Mouse (Mus musculus): ENCODE results near the gene Ly9. TPM values are rescaled to one million over a fixed set of nuclear protein-coding genes. Genes with fewer than 3 reads are reported as not detected.

Ly9 gene
- polyA plus RNA-seq, 1 experiment from 2014 or later: 0.84 TPM

DNA sequence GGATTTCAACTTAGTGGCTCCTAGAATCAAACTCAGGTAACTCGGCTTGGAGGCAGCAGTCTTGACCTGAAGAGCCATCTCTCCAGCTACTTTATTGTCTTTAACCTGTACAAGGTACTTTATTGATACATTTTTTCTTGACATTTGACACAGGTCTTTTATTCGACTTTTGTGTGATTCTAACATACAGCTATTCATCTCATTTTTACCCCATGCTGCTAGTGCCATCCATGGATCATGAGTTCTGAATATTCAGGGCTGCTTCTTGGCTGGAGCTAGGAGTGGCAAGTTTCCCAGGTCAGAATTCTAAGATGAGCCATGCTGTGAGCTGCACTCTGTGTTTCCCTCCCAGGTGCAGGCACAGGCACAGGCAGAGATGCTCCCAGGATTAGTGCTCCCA lies 55.0 kb downstream of the Ly9 start:
- 71% methylated on average over 2 of the region's 2 CpGs for WGBS
- Histone ChIP-seq H3K9me3 (replicated peaks; ENCODE audit: control insufficient read depth, low read length) (no peaks in the 10 kb centered on the region), H3K4me2 (ENCODE audit: low read depth, low read length) (no peak overlapping the region), H3K4me3 (replicated peaks; ENCODE audit: low read length) (no peak overlapping the region), H3K9ac (ENCODE audit: low read length) (no peak overlapping the region), H3K4me1 (ENCODE audit: control insufficient read depth, insufficient read depth, low read length) (no peaks in the 10 kb centered on the region), H3K27me3 (ENCODE audit: control insufficient read depth, insufficient read depth, low read length) (no peaks in the 10 kb centered on the region), H3K27ac (ENCODE audit: low read length) (no peak overlapping the region), H3K36me3 (ENCODE audit: control insufficient read depth, insufficient read depth, low read length) (no peaks in the 10 kb centered on the region)
- ATAC-seq (ENCODE audit: insufficient read depth, low FRiP score): 0 out of 2 replicates have a peak, but pooled peaks have one; percentile 25

- no peak for ATAC-seq (ENCODE audit: insufficient read depth, low FRiP score)
- Histone ChIP-seq H3K4me1 (ENCODE audit: control insufficient read depth, insufficient read depth, low read length) (no peaks in the 10 kb centered on the region), H3K27ac (ENCODE audit: low read length) (no peak overlapping the region), H3K36me3 (ENCODE audit: control insufficient read depth, insufficient read depth, low read length) (no peaks in the 10 kb centered on the region), H3K9ac (ENCODE audit: low read length) (no peak overlapping the region), H3K9me3 (replicated peaks; ENCODE audit: control insufficient read depth, low read length) (no peaks in the 10 kb centered on the region), H3K4me2 (ENCODE audit: low read depth, low read length) (no peak overlapping the region), H3K27me3 (ENCODE audit: control insufficient read depth, insufficient read depth, low read length) (no peaks in the 10 kb centered on the region), H3K4me3 (replicated peaks; ENCODE audit: low read length) (no peak overlapping the region)
- WGBS: 71% methylated on average over 7 of the region's 7 CpGs
Measured at GRCm38 (mm10) chr1:171551326-171551725, 55.9 kb downstream of the Ly9 start.

GRCm38 (mm10) chr1:171540694-171541093 lies 66.5 kb downstream of the Ly9 start:
- Histone ChIP-seq H3K27me3 (ENCODE audit: control insufficient read depth, insufficient read depth, low read length) (no peaks in the 10 kb centered on the region), H3K4me3 (replicated peaks; ENCODE audit: low read length) (no peak overlapping the region), H3K27ac (ENCODE audit: low read length) (no peak overlapping the region), H3K36me3 (ENCODE audit: control insufficient read depth, insufficient read depth, low read length) (no peaks in the 10 kb centered on the region), H3K4me1 (ENCODE audit: control insufficient read depth, insufficient read depth, low read length) (no peaks in the 10 kb centered on the region), H3K9me3 (replicated peaks; ENCODE audit: control insufficient read depth, low read length) (0 out of 2 replicates have a peak, but pooled peaks cover 5% of the 10 kb centered on the region), H3K4me2 (ENCODE audit: low read depth, low read length) (no peak overlapping the region), H3K9ac (ENCODE audit: low read length) (no peak overlapping the region)
- WGBS: 69% methylated on average over 1 of the region's 1 CpGs
- ATAC-seq (ENCODE audit: insufficient read depth, low FRiP score): no peak

Small RNA genes lying within 50 kb of the gene (microRNA-seq; reads per million reads assigned to microRNA genes)
- gene Mir7683: not detected

Other genes with a start within 250 kb of the Ly9 start
- gene Klhdc9, start 246.6 kb downstream of the Ly9 start, polyA plus RNA-seq (2015; fragmentation: Nextera tagmentation; extraction: Ambion mirVana): 0.76 and 1.3 TPM in 2 replicates
- gene Nectin4, start 237.3 kb downstream of the Ly9 start, polyA plus RNA-seq (2015; fragmentation: Nextera tagmentation; extraction: Ambion mirVana): 42.8 and 62.7 TPM in 2 replicates
- 2.9 and 3.8 TPM in 2 replicates for gene Arhgap30, start 218.5 kb downstream of the Ly9 start, polyA plus RNA-seq (2015; fragmentation: Nextera tagmentation; extraction: Ambion mirVana)
- 63.4 and 64.7 TPM in 2 replicates for gene Usf1, start 196.1 kb downstream of the Ly9 start, polyA plus RNA-seq (2015; fragmentation: Nextera tagmentation; extraction: Ambion mirVana)
- gene Tstd1, start 188.5 kb downstream of the Ly9 start, polyA plus RNA-seq (2015; fragmentation: Nextera tagmentation; extraction: Ambion mirVana): 7.6 and 8.3 TPM in 2 replicates
- 137 and 162 TPM in 2 replicates for gene F11r, start 169.9 kb downstream of the Ly9 start, polyA plus RNA-seq (2015; fragmentation: Nextera tagmentation; extraction: Ambion mirVana)
- gene Alyref2, start 103.9 kb downstream of the Ly9 start, polyA plus RNA-seq (2015; fragmentation: Nextera tagmentation; extraction: Ambion mirVana): 15.7 and 16.3 TPM in 2 replicates
- not detected in 2 replicates for gene Itln1, start 72.1 kb downstream of the Ly9 start, polyA plus RNA-seq (2015; fragmentation: Nextera tagmentation; extraction: Ambion mirVana)
- gene Cd244a, start 48.2 kb downstream of the Ly9 start, polyA plus RNA-seq (2015; fragmentation: Nextera tagmentation; extraction: Ambion mirVana): 0.81 and 1.4 TPM in 2 replicates
- 0.14 and 0.24 TPM in 2 replicates for gene Slamf7, start 45.6 kb upstream of the Ly9 start, polyA plus RNA-seq (2015; fragmentation: Nextera tagmentation; extraction: Ambion mirVana)
- gene Cd48, start 74.6 kb upstream of the Ly9 start, polyA plus RNA-seq (2015; fragmentation: Nextera tagmentation; extraction: Ambion mirVana): 5.1 and 5.3 TPM in 2 replicates
- gene Slamf1, start 159.7 kb upstream of the Ly9 start, polyA plus RNA-seq (2015; fragmentation: Nextera tagmentation; extraction: Ambion mirVana): 0.21 TPM in 1 of 2 replicates, not detected in the other
- gene Cd84, start 232.3 kb upstream of the Ly9 start, polyA plus RNA-seq (2015; fragmentation: Nextera tagmentation; extraction: Ambion mirVana): 2.3 and 2.9 TPM in 2 replicates

Measured in stomach, embryonic 16.5 days (tissue).